ENCODE assay signal across 27 mouse cellular contexts in the genomic region with DNA sequence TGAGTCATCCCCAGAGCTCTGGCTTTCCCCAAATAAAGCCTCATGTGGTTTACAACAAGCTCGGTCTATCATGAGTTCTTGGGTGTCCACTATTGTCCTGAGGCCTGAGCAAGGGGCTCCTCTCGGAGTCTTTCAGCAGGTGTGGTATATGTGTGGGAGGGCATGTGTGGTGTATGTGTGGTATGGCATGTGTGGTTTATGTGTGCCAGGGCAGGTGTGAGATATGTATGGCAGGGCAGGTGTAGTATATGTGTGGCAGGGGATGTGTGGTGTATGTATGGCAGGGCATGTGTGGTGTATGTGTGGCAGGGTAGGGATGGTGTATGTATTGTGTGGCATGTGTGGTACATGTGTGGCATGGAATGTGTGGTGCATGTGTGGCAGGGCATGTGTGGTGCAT.
"Had no signal": no experiment of that assay in that cellular context is flagged by ENCODE, and none has a peak within 500 bp of the region (broad histone marks: within the 10 kb centered on the region; RNA-seq: fewer than 3 reads in every experiment).

No protein-coding gene starts in this region.

- H3K4me2 ChIP-seq: embryonic facial prominence, embryonic 12.5 days; embryonic facial prominence, embryonic 13.5 days; embryonic facial prominence, embryonic 15.5 days; forebrain, embryonic 12.5 days; forebrain, embryonic 13.5 days; forebrain, embryonic 15.5 days had no signal

- H3K27ac ChIP-seq: embryonic facial prominence, embryonic 10.5 days; embryonic facial prominence, embryonic 12.5 days; embryonic facial prominence, embryonic 13.5 days; embryonic facial prominence, embryonic 15.5 days; forebrain, embryonic 10.5 days; forebrain, embryonic 12.5 days; forebrain, embryonic 13.5 days; forebrain, embryonic 15.5 days; gastrocnemius, adult 2 months had no signal

- DNase-seq: cerebellum, adult 2 months; cerebellum, adult 8-10 months; cerebellum, adult 9-10 months; cerebellum, adult 9-11 months; cerebellum, postnatal 10 days; cerebellum, postnatal 14 days; cerebellum, postnatal 25 days; cerebellum, postnatal 36 days; embryo, embryonic 11 days; forebrain, postnatal 0 days; gastrocnemius, adult 2 months; gastrocnemius, postnatal 10 days; gastrocnemius, postnatal 14 days; gastrocnemius, postnatal 25 days; gastrocnemius, postnatal 36 days; heart, adult 18-20 months had no signal

- H3K4me1 ChIP-seq: embryonic facial prominence, embryonic 10.5 days; embryonic facial prominence, embryonic 12.5 days; embryonic facial prominence, embryonic 13.5 days; embryonic facial prominence, embryonic 15.5 days; forebrain, embryonic 10.5 days; forebrain, embryonic 12.5 days; forebrain, embryonic 13.5 days; forebrain, embryonic 15.5 days had no signal

- H3K9ac ChIP-seq: embryonic facial prominence, embryonic 12.5 days; embryonic facial prominence, embryonic 13.5 days; embryonic facial prominence, embryonic 15.5 days; forebrain, embryonic 12.5 days; forebrain, embryonic 13.5 days; forebrain, embryonic 15.5 days; forebrain, postnatal 0 days had no signal

- H3K27me3 ChIP-seq: embryonic facial prominence, embryonic 12.5 days; embryonic facial prominence, embryonic 13.5 days; embryonic facial prominence, embryonic 15.5 days; forebrain, embryonic 12.5 days; forebrain, embryonic 13.5 days; forebrain, embryonic 15.5 days had no signal

- H3K36me3 ChIP-seq: embryonic facial prominence, embryonic 10.5 days; embryonic facial prominence, embryonic 12.5 days; embryonic facial prominence, embryonic 13.5 days; embryonic facial prominence, embryonic 15.5 days; forebrain, embryonic 10.5 days; forebrain, embryonic 12.5 days; forebrain, embryonic 15.5 days had no signal

- H3K4me3 ChIP-seq: embryonic facial prominence, embryonic 10.5 days; embryonic facial prominence, embryonic 12.5 days; embryonic facial prominence, embryonic 13.5 days; embryonic facial prominence, embryonic 15.5 days; erythroblast, embryonic 14.5 days; forebrain, embryonic 10.5 days; forebrain, embryonic 12.5 days; forebrain, embryonic 13.5 days; forebrain, embryonic 15.5 days; gastrocnemius, adult 2 months had no signal

- ATAC-seq: forebrain, embryonic 13.5 days; forebrain, embryonic 14.5 days; forebrain, embryonic 15.5 days; forebrain, embryonic 16.5 days; forebrain, postnatal 0 days had no signal

- H3K9me3 ChIP-seq: embryonic facial prominence, embryonic 10.5 days; embryonic facial prominence, embryonic 12.5 days; embryonic facial prominence, embryonic 13.5 days; embryonic facial prominence, embryonic 15.5 days; forebrain, embryonic 10.5 days; forebrain, embryonic 12.5 days; forebrain, embryonic 13.5 days; forebrain, embryonic 15.5 days had no signal
